Mouse (Mus musculus): ENCODE measurements around the gene Pax5.
A peak's percentile ranks its signal among the peaks of the same experiment; 100 is the strongest.

Gene Pax5

GRCm38 (mm10) chr4:44535646-44536045 lies 174.6 kb downstream of the Pax5 start:
- no peak for DNase-seq

GRCm38 (mm10) chr4:44533286-44533685 lies 177.0 kb downstream of the Pax5 start:
- DNase-seq = no peak

DNA sequence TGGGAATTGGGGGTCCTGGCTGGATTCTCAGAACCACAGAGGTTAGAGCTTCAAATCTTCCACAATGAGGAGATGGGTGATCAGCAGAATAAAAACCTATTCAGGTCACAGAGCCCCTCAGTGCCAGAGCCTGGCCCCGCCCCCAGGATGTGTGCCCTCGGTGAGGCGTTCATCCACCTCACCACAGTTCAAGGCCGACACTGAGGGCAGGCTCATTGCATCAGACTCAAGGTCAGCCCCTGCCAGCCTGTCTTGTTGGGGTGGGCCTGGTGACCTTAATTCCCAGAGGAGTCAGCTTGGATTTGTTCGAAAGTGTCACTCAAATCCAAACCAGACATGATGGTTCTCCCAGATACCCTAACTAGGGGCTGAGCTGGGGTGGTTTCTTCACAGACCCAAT lies 177.6 kb downstream of the Pax5 start:
- DNase-seq = no peak

- DNase-seq = no peak
Measured at GRCm38 (mm10) chr4:44525336-44525735, 185.0 kb downstream of the Pax5 start.

- DNase-seq = no peak
Measured at GRCm38 (mm10) chr4:44518923-44519322, 191.4 kb downstream of the Pax5 start.

DNA sequence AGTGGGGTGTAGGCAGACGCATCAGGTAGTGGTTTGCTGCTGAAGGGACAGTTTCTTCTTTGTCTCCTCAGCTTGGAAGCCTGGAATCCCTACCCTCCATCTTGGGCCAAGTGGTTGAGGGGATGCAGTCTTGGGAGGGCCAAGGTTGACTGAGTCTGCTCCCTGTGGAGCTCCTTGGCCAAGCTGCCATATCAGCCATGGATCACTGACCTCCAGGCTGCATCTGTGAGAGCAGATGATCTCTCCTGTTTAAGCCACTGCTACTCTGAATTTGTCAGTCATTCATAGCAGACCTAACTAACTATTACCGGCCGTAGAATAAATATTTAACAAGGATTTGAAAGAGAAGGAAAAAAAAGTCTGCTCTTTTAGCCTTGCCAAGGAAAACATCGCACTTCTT lies 196.3 kb downstream of the Pax5 start:
- no peak for DNase-seq

GRCm38 (mm10) chr4:44511682-44512081 lies 198.6 kb downstream of the Pax5 start:
- peak; percentile 85 for DNase-seq

- peak; percentile 48 for DNase-seq
Measured at GRCm38 (mm10) chr4:44508386-44509226, 201.7 kb downstream of the Pax5 start.

- DNase-seq = no peak
Measured at GRCm38 (mm10) chr4:44507861-44508260, 202.4 kb downstream of the Pax5 start.

GRCm38 (mm10) chr4:44504998-44505397 lies 205.3 kb downstream of the Pax5 start:
- no peak for DNase-seq

GRCm38 (mm10) chr4:44502196-44502867 lies 208.0 kb downstream of the Pax5 start:
- peak; percentile 73 for DNase-seq

DNA sequence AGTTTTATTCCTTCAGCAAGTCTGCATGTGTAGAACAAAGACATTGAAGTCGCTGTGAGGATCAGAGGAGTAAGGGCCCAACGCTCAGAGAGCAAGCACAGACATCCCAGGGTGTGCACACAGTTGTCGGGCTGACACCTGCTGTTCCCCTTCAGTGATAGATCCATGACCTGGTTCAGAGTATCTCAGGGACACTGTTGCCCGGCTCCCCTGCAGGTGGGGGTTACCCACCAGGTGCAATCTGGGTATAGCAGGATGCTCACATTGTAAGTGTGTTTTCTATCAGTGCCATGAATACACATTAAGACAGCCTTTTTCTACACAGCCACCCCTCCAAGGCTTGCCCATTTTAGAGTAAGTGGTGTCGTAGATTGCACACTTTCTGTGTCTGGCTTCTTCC lies 212.1 kb downstream of the Pax5 start:
- no peak for DNase-seq

- DNase-seq = peak; percentile 38
Measured at GRCm38 (mm10) chr4:44495836-44496235, 214.5 kb downstream of the Pax5 start.

DNA sequence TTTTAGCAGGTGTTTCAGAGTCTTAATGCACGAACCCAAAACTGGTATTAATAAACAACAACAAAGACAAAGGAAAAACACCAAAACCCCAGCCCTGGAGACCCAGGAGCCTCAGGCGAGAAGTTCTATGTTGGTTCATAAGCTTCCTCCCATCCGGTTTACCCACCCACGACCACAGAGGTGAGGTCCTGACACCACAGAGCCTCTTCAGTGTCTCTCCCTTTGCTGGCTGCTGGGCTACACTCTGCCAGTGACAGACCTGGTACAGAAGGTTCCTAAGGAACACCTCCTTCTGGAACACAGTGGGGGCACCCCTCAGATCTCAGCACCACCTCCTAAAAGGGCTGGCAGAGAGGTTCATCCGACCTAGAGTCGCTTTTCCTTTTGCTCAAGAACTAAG lies 216.5 kb downstream of the Pax5 start:
- DNase-seq = no peak

DNA sequence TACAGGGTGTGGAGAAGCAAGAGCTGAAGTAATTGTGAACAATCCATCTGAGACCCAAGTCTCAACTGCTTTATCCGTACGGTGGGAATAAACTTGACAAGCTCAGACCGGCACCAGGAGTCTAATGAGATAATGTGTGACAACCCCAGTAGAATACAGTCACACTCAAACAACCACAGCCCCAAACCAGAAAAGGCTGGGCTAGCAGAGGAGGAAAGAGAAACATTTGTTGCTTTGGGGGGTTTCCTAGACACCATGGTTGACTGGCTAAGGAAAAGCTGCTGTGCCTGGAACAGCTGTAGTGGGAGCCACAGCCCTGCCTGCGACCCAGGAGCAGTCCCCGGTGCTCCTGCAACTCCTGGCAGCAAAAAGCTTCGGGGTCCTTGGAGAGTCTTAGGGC lies 219.4 kb downstream of the Pax5 start:
- DNase-seq = no peak

DNA sequence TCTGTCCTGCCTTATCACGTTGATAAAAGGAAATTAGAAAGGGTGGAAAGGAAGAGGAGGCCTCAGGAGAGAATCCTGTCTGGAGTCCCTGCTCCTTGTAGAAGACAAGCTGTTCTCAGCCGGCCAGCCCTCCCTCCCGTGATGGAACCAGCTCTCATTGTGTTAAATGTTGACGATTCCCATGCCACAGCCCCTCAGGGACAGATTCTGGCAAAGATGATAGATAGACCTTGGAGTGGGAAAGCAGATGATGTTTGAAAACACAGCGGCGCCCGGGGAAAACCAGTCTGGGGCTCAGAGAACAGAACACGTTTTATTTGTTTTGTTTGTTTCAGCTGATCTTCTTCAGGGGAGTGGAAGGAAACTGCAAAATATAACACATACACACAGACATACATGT lies 221.6 kb downstream of the Pax5 start:
- no peak for DNase-seq

- DNase-seq = peak; percentile 28
Measured at GRCm38 (mm10) chr4:44488219-44488618, 222.1 kb downstream of the Pax5 start.

GRCm38 (mm10) chr4:44482851-44483250 lies 227.4 kb downstream of the Pax5 start:
- DNase-seq = no peak

- DNase-seq = no peak
Measured at GRCm38 (mm10) chr4:44479755-44480154, 230.5 kb downstream of the Pax5 start.

Measured in kidney, postnatal 10 days (tissue).